Mouse (Mus musculus) testis, adult 2 months (tissue): Measurements from ENCODE around the gene Ppm1l. TPM values are rescaled to one million over a fixed set of nuclear protein-coding genes. Genes with fewer than 3 reads are reported as not detected.

ENCODE experiments used
- H3K27ac ChIP-seq: fragments of 200-500 bp; 2 replicates; pipeline ENCODE4 v1.5.1; 2012; ENCODE audit warnings: low read depth, low read length; ENCODE audit not compliant: control insufficient read depth, insufficient read depth
- H3K27me3 ChIP-seq: fragments of 200-500 bp; 2 replicates; pipeline ENCODE4 v1.6.1; 2012; ENCODE audit warnings: mild to moderate bottlenecking, low read length, moderate library complexity; ENCODE audit not compliant: control insufficient read depth, insufficient read depth
- H3K36me3 ChIP-seq: fragments of 200-500 bp; 2 replicates; pipeline ENCODE4 v1.6.1; 2012; ENCODE audit warnings: mild to moderate bottlenecking, low read length; ENCODE audit not compliant: control insufficient read depth, insufficient read depth
- H3K4me1 ChIP-seq: fragments of 200-500 bp; 2 replicates; pipeline ENCODE4 v1.6.1; 2012; ENCODE audit warnings: low read length; ENCODE audit not compliant: control insufficient read depth, insufficient read depth
- H3K4me3 ChIP-seq: fragments of 200-500 bp; 2 replicates; pipeline ENCODE4 v1.5.1; 2012; ENCODE audit warnings: low read depth, mild to moderate bottlenecking, low read length, moderate library complexity, mixed read lengths; ENCODE audit not compliant: control insufficient read depth
- CTCF ChIP-seq: fragments of 200-500 bp; IDR thresholded peaks from 2 replicates; pipeline ENCODE4 v1.5.1; 2012; ENCODE audit warnings: low read depth, mild to moderate bottlenecking, inconsistent platforms, low read length, moderate library complexity; ENCODE audit not compliant: control insufficient read depth, insufficient read depth, insufficient replicate concordance
- POLR2A ChIP-seq: fragments of 200-500 bp; IDR thresholded peaks from 2 replicates; pipeline ENCODE4 v1.6.1; 2012; ENCODE audit warnings: low read depth, mild to moderate bottlenecking, inconsistent platforms, low read length, moderate library complexity; ENCODE audit not compliant: control insufficient read depth
- polyA plus RNA-seq: library from polyadenylated mRNA; depleted of rRNA; stranded (reverse); fragments of >200 nt; gene quantifications from 2 replicates; pipeline ENCODE4 v1.2.3, GENCODE M21; 2012; rRNA removed

Gene Ppm1l
- polyA plus RNA-seq, 1 experiment = 2.2 TPM

GRCm38 (mm10) chr3:69607468-69607867 is 290.8 kb downstream of the Ppm1l start:
- TF ChIP-seq CTCF (no peak), POLR2A (no peak)
- H3K36me3 ChIP-seq = no peaks in the 10 kb centered on the region
- H3K27me3 ChIP-seq = no peaks in the 10 kb centered on the region
- no peaks in the 10 kb centered on the region for H3K4me1 ChIP-seq
- H3K27ac ChIP-seq = no peak overlapping the region
- H3K4me3 ChIP-seq = no peak overlapping the region

GRCm38 (mm10) chr3:69607909-69608308 is 291.2 kb downstream of the Ppm1l start:
- no peaks in the 10 kb centered on the region for H3K27me3 ChIP-seq
- H3K4me3 ChIP-seq = no peak overlapping the region
- TF ChIP-seq CTCF (no peak), POLR2A (no peak)
- no peaks in the 10 kb centered on the region for H3K36me3 ChIP-seq
- H3K4me1 ChIP-seq = no peaks in the 10 kb centered on the region
- no peak overlapping the region for H3K27ac ChIP-seq

Other genes with a start within 250 kb of the Ppm1l start
- 29.6 and 36.5 TPM in 2 replicates for gene Kpna4, start 189.7 kb upstream of the Ppm1l start, polyA plus RNA-seq
- not detected in 2 replicates for gene Arl14, start 94.4 kb upstream of the Ppm1l start, polyA plus RNA-seq